Mouse (Mus musculus): ENCODE results near the gene Ddx43.

DNA sequence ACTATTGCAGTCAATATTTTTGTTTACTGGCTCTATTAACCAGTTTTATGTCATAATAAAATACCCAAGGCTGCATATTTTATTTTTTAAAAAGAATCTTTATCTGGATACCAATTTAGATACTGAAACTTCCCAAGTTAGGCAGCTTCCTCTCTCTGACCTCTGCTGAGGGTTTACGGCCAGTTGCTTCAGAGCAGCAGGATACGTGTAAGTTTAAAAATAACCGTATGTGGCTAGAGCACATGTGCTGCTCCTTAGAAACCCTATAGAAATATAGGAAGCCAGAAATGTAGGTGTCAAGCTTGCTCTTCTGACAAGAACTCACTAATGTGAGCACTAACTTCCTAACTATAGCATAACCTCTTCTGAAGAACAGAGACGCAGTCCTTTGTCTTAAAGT lies 67.8 kb downstream of the Ddx43 start:
- TF ChIP-seq CTCF (IDR thresholded peaks at IDR 0.05; ENCODE audit: insufficient read depth, low read length) (no peak), POLR2A (IDR thresholded peaks at IDR 0.05; ENCODE audit: borderline replicate concordance, extremely low read depth, low read depth, low read length) (no peak)
